Mouse (Mus musculus) liver, embryonic 14.5 days (tissue): ENCODE results near the gene Borcs7.

ENCODE experiments used
- CTCF ChIP-seq: IDR thresholded peaks from 2 replicates; pipeline ENCODE4 v1.5.1; 2016; ENCODE audit warnings: antibody characterized with exemption, low read depth, control low read depth
- EP300 ChIP-seq: IDR thresholded peaks from 2 replicates; pipeline ENCODE4 v1.6.1; 2016; ENCODE audit warnings: antibody characterized with exemption, low read depth

- no peak for TF ChIP-seq CTCF
- TF ChIP-seq EP300 = no peak
Measured at GRCm38 (mm10) chr19:46752235-46752634, 62.5 kb downstream of the Borcs7 start.
